Mouse (Mus musculus) intestine, embryonic 15.5 days (tissue): ENCODE measurements around the gene Anapc16. TPM values are rescaled to one million over a fixed set of nuclear protein-coding genes. Genes with fewer than 3 reads are reported as not detected.
A peak's percentile ranks its signal among the peaks of the same experiment; 100 is the strongest.
"Not testable (repeated sequence)": the region's sequence is repeated elsewhere in the genome, so short reads cannot be mapped to it uniquely, and the experiment has no call there.

Experiments used
- ATAC-seq: fragments of 200-750 bp; cut with Nextera tagmentation; 2 replicates; pipeline ENCODE4 v1.8.0; 2017; ENCODE audit warnings: moderate TSS enrichment, moderate library complexity
- H3K27ac ChIP-seq: fragments of 300-500 bp; sonication (generic); 2 replicates; pipeline ENCODE4 v1.5.1; 2015; ENCODE audit warnings: mild to moderate bottlenecking, inconsistent platforms
- H3K27me3 ChIP-seq: fragments of 300-500 bp; sonication (generic); replicated peaks from 2 replicates; pipeline ENCODE4 v1.6.1; 2015; ENCODE audit warnings: inconsistent platforms
- H3K36me3 ChIP-seq: fragments of 300-500 bp; sonication (generic); 2 replicates; pipeline ENCODE4 v1.6.1; 2015; ENCODE audit warnings: inconsistent platforms
- H3K4me1 ChIP-seq: fragments of 300-500 bp; sonication (generic); replicated peaks from 2 replicates; pipeline ENCODE4 v1.6.1; 2015; ENCODE audit warnings: inconsistent platforms
- H3K4me2 ChIP-seq: fragments of 300-500 bp; sonication (generic); replicated peaks from 2 replicates; pipeline ENCODE4 v1.6.1; 2015; ENCODE audit warnings: mild to moderate bottlenecking, inconsistent platforms
- H3K4me3 ChIP-seq: fragments of 300-500 bp; sonication (generic); replicated peaks from 2 replicates; pipeline ENCODE4 v1.5.1; 2015; ENCODE audit warnings: inconsistent platforms
- H3K9ac ChIP-seq: fragments of 300-500 bp; sonication (generic); 2 replicates; pipeline ENCODE4 v1.6.1; 2015; ENCODE audit warnings: inconsistent platforms
- H3K9me3 ChIP-seq: fragments of 300-500 bp; sonication (generic); 2 replicates; pipeline ENCODE4 v1.6.1; 2016; ENCODE audit warnings: inconsistent platforms
- WGBS: fragments of 180-500 bp; shearing (Covaris S2); methylation state at CpG from one replicate; pipeline ENCODE4 v1.1.7; 2015; 5-methylcytosine and 5-hydroxymethylcytosine counted together
- polyA plus RNA-seq: library from polyadenylated mRNA; unstranded; fragments of >200 nt; fragmentation: Nextera tagmentation; extraction: Ambion mirVana; gene quantifications from 2 replicates; pipeline ENCODE4 v1.2.1, GENCODE M21; 2015

Anapc16 gene
- polyA plus RNA-seq, 1 experiment from 2014 or later, result 101 TPM

DNA sequence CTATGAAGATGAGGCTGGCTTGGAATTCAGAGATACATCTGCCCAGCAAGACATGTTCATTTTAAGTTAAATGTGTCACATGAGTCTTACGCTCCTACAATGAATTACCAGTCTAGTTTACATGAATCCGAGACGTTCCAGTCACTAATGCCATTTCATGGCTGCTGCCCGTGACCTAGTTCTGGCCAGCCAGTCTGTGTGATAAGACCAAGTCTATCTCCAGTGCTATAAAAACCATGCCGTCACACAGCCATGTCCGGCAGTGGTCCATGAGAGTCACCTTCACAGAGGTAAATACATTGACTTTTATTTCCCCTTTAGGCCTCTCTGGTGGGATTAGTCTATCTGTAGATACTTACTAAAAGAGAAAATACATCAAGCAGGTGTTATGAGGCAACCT lies 7.0 kb downstream of the Anapc16 start:
- peaks cover 7% of the 10 kb centered on the region; the same call in 1 of the 2 replicates for H3K36me3 ChIP-seq
- ATAC-seq, result no peak
- WGBS, result 91% methylated on average over 6 of the region's 6 CpGs

DNA sequence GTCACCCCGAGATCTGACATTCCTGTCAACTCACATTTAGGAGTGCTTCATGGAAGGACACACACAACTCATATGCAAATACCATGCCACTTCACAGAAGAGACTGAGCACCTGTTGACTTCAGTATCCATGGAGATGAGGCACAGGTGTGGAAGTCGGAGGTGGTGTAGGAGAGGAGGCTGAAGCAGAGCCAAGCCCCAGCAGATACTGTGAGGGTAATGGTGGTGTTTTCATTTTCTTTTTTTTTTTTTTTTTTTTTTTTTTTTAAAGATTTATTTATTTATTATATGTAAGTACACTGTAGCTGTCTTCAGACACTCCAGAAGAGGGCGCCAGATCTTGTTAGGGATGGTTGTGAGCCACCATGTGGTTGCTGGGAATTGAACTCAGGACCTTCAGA lies 9.1 kb downstream of the Anapc16 start:
- peaks cover 16% of the 10 kb centered on the region for H3K36me3 ChIP-seq
- not testable (repeated sequence) for ATAC-seq, H3K4me1 ChIP-seq, H3K9me3 ChIP-seq, H3K4me3 ChIP-seq, H3K4me2 ChIP-seq, H3K27me3 ChIP-seq, H3K9ac ChIP-seq, H3K27ac ChIP-seq
- 95% methylated on average over 2 of the region's 3 CpGs for WGBS

More for the DNA sequence above, 7.0 kb downstream of the Anapc16 start:
- H3K27ac ChIP-seq, result no peak overlapping the region
- H3K9me3 ChIP-seq, result no peaks in the 10 kb centered on the region
- no peaks in the 10 kb centered on the region for H3K27me3 ChIP-seq
- H3K4me3 ChIP-seq, result no peak overlapping the region
- no peaks in the 10 kb centered on the region; the same call in 1 of the 2 replicates for H3K4me1 ChIP-seq
- no peak overlapping the region for H3K4me2 ChIP-seq
- no peak overlapping the region for H3K9ac ChIP-seq

DNA sequence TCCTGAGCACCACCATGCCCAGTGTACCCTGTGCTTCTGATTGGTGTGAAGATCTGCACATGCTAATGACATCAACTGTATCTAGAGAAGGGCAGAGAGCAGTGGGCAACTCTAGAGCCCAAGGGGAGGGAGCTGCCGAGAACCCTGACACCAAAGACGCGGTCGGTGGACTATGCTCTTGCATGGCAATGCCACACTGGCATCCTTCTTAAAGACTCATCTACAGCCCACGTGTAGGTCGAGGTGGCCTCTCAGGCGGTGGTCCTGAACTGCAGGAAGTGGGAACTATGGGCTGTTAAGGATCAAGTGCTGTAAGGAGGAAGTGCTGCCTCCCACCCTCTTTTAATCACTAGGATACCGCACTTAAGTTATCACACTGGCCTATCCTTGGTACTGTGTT lies 10.9 kb downstream of the Anapc16 start:
- Histone ChIP-seq H3K9ac (no peak overlapping the region), H3K9me3 (no peaks in the 10 kb centered on the region), H3K4me3 (no peak overlapping the region), H3K27ac (no peak overlapping the region), H3K4me1 (no peaks in the 10 kb centered on the region), H3K4me2 (no peak overlapping the region), H3K27me3 (no peaks in the 10 kb centered on the region), H3K36me3 (peaks cover 30% of the 10 kb centered on the region)
- 79% methylated on average over 8 of the region's 8 CpGs for WGBS
- no peak for ATAC-seq

DNA sequence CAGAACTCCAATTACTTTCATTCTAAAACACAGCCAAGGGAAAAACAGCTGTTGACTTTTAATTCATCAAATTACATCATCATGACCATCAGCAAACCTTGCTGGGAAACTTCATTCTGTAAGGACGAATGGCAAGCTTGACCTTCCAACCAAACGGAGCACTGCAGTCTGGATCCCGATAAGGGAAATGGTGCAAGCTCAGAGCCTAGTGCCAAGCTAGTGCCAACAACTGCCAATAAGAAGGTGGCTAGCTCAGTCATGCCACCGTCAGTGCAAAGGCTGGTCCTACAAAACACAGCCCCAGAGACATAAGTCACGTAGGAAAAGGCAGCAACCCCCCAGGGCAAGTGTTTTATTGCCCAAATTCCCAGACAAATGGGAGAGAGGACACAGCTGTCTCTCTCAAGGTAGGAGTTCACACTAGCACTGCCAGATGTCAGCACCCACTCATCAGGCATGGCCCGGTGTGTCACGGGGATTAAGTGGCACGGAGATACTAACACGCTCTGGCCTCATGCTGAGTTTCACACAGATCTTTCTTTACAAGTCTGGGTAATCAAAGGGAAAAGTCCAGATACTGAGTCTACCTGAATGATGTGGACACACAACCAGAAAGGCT lies 11.6 kb downstream of the Anapc16 start:
- no peak overlapping the region for H3K4me2 ChIP-seq
- 74% methylated on average over 9 of the region's 9 CpGs for WGBS
- H3K4me3 ChIP-seq, result no peak overlapping the region
- no peaks in the 10 kb centered on the region for H3K27me3 ChIP-seq
- no peaks in the 10 kb centered on the region for H3K9me3 ChIP-seq
- no peaks in the 10 kb centered on the region for H3K4me1 ChIP-seq
- H3K27ac ChIP-seq, result no peak overlapping the region
- H3K9ac ChIP-seq, result no peak overlapping the region
- peaks cover 31% of the 10 kb centered on the region for H3K36me3 ChIP-seq
- no peak for ATAC-seq

DNA sequence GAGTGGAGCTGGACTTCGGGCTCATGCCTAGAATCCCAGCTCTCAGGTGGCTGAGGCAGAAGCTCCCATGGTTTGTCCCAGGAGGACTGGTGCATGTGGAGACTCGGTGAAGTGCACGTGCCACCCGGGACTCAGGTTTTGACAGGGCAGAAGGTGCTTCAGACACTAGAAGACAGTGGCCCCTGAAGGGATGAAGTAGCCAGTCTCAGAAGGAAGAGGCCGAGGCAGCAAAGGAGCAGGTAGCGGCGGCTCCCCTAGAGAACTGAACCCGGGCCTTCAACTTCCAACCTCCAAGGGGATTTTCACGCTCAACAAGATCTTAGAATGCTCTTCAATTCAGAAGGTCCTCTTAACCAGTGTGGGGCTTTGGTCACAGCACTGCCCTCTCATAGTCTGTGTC lies 12.5 kb downstream of the Anapc16 start:
- H3K27ac ChIP-seq, result no peak overlapping the region
- peaks cover 24% of the 10 kb centered on the region for H3K36me3 ChIP-seq
- H3K4me2 ChIP-seq, result no peak overlapping the region
- WGBS, result 96% methylated on average over 9 of the region's 9 CpGs
- H3K4me3 ChIP-seq, result no peak overlapping the region
- H3K9ac ChIP-seq, result no peak overlapping the region
- no peaks in the 10 kb centered on the region for H3K4me1 ChIP-seq
- no peak for ATAC-seq
- H3K9me3 ChIP-seq, result no peaks in the 10 kb centered on the region
- no peaks in the 10 kb centered on the region for H3K27me3 ChIP-seq

DNA sequence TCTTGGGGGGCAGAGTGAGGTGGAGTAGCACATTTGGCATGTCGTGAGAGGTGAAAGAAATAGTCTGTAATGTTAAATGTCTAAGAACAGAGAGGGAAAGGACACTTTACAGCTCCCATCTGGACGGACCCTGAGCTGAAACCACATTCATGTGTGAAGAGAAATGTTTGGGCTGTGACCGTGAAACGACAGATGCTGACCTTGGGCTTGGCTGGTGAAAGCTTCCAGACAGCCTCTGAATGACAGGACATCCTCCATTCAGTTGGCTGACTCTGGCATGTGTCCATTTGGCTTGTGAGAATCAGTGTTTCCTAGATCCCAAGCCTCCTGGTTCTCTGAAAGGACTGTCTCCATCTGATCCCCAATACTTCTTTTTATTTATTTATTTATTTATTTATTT lies 14.9 kb downstream of the Anapc16 start:
- H3K27ac ChIP-seq, result no peak overlapping the region
- H3K9ac ChIP-seq, result no peak overlapping the region
- no peaks in the 10 kb centered on the region for H3K27me3 ChIP-seq
- H3K9me3 ChIP-seq, result no peaks in the 10 kb centered on the region
- no peaks in the 10 kb centered on the region for H3K4me1 ChIP-seq
- no peak overlapping the region for H3K4me3 ChIP-seq
- no peak for ATAC-seq
- H3K4me2 ChIP-seq, result no peak overlapping the region
- peaks cover 28% of the 10 kb centered on the region for H3K36me3 ChIP-seq
- WGBS, result 77% methylated on average over 4 of the region's 4 CpGs

DNA sequence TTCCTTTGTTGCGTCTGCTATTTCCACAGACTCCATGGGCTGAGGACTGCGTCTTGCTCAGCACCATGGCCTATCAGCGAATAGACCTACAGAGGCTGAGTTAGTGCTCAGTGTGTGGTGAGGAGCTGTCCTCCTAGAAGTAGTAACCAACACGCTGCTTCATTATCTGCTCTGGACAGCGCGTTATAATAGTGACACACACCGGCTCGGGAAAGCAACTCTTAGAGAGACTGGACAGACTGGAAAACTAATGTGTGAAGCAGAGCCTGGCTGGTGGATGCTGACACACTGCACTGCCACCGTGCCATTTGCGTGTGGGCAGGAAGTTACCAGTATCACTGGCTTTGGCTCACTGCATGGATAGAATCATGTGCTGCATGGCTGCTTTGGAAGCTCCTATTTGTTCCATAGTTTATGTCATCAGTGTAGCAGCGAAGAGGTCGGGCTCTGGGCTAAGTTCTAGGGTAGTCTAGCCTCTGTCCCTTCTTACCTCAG lies 20.5 kb downstream of the Anapc16 start:
- WGBS, result 86% methylated on average over 12 of the region's 12 CpGs
- H3K4me3 ChIP-seq, result no peak overlapping the region

DNA sequence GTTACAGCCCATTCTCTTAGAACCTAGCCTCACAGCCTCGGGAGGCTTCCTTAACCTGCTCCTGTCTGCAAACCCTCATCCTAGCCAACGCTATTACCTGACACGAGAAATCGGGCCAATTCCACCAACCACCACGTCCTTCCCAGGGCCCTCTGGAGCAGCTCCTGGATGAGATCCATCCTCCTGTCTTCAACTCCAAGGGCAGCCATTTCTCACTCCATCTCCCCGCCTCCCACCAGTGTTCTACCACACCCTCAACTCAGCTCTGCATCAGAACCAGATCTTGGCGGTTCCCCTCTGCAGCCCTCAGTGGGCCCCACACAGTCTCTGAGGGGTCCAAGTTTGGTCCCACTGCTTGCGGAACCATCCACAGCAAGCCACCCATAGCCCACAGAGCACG lies 21.1 kb downstream of the Anapc16 start:
- no peak overlapping the region for H3K9ac ChIP-seq
- no peak overlapping the region for H3K4me2 ChIP-seq
- 73% methylated on average over 9 of the region's 9 CpGs for WGBS
- peaks cover 3% of the 10 kb centered on the region; the same call in 1 of the 2 replicates for H3K36me3 ChIP-seq
- no peak for ATAC-seq
- peaks cover 23% of the 10 kb centered on the region for H3K4me1 ChIP-seq
- no peaks in the 10 kb centered on the region for H3K27me3 ChIP-seq
- no peak overlapping the region for H3K4me3 ChIP-seq
- no peaks in the 10 kb centered on the region for H3K9me3 ChIP-seq
- no peak overlapping the region for H3K27ac ChIP-seq

More for the DNA sequence above, 20.5 kb downstream of the Anapc16 start:
- no peak overlapping the region for H3K27ac ChIP-seq
- no peak for ATAC-seq
- H3K27me3 ChIP-seq, result no peaks in the 10 kb centered on the region
- no peaks in the 10 kb centered on the region for H3K9me3 ChIP-seq
- H3K9ac ChIP-seq, result no peak overlapping the region
- H3K4me1 ChIP-seq, result peaks cover 23% of the 10 kb centered on the region
- H3K4me2 ChIP-seq, result no peak overlapping the region
- H3K36me3 ChIP-seq, result peaks cover 8% of the 10 kb centered on the region

DNA sequence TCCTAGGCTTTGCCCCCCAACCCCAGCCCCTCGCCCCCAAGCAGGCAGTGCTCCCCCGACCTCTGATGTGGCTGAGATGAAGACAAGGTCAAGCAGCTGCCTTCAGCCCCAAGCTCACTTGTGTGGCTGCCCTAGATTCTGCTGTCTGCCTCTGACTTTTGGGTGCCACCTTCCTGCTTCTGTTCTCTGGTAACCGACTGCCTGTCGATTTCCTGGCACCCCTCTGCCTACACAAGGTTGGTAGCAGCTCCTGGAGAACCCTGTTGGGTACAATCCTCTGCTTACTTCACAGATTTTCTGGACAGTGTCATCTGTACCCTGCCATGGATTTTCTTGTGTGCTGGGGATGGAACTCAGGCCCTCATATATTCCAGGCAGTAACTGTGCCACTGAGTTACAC lies 21.6 kb downstream of the Anapc16 start:
- no peak for ATAC-seq
- H3K27me3 ChIP-seq, result no peaks in the 10 kb centered on the region
- H3K9me3 ChIP-seq, result no peaks in the 10 kb centered on the region
- peaks cover 23% of the 10 kb centered on the region for H3K4me1 ChIP-seq
- H3K9ac ChIP-seq, result no peak overlapping the region
- H3K36me3 ChIP-seq, result peaks cover 3% of the 10 kb centered on the region; the same call in 1 of the 2 replicates
- no peak overlapping the region for H3K4me3 ChIP-seq
- no peak overlapping the region for H3K27ac ChIP-seq
- WGBS, result 79% methylated on average over 4 of the region's 4 CpGs
- H3K4me2 ChIP-seq, result no peak overlapping the region

DNA sequence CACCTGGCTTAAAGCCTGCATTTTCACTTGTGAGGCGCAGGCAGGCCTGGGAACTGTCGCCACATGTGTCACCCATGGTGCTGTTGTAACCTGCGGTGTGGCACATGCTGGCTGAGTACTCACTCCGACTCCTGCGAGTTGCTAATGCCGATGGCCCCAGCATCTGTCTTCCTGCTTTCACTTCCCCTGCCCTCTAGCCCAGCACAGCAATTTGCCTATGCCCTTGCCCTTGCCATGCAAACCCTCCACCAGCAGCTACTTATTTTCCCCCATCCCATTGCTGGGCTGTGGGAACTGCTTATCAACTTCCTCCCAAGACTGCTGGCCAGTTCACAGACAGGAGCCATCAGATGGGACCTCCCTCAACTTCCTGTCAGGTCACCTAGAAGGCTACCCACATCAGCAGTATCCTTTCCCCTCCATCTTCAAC lies 22.1 kb downstream of the Anapc16 start:
- Histone ChIP-seq H3K27me3 (no peaks in the 10 kb centered on the region), H3K36me3 (peaks cover 3% of the 10 kb centered on the region; the same call in 1 of the 2 replicates), H3K4me3 (no peak overlapping the region), H3K9ac (no peak overlapping the region), H3K4me2 (no peak overlapping the region), H3K4me1 (peaks cover 23% of the 10 kb centered on the region), H3K27ac (no peak overlapping the region), H3K9me3 (no peaks in the 10 kb centered on the region)
- 89% methylated on average over 6 of the region's 6 CpGs for WGBS
- ATAC-seq, result no peak

DNA sequence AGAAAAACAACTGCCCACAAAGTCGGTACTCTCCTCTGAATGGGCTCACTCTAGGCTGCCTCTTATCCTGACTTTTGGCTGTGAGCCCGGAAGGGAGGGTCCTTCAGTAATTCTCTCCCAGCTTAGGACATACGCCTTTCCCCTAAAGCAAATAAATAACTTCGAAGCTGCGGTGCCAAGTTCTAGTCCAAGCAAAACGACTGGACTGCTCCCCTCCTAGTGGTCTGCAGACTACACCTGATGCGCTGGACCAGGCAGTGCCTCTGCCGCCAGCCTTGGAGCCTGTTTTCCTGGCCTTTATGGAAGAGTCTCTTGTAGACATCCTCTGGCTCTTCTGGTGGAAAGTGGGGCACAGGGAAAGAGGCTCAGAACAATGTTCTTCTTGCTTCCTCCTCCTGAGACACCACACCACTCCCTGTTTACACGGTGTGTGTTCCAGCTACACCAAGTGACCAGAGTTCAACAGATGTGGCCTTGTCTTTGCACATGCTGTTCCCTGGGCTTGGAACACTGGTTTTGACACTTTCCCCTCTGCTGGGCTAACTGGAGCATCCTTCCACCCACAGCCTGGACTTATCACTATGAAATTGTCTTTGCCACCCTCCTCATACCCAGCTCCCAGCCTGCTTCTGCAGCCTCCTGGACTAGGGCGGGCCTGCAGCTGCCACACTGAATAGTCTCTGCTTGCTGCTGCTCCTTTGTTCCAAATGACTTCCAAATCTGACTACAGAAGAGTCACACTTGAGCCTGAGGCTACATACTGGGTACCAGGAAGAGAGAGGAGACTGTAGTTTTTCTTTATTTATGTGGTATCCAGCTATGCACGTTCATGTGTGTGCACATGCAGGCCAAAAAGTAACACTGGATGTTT lies 23.8 kb downstream of the Anapc16 start:
- no peaks in the 10 kb centered on the region for H3K9me3 ChIP-seq
- peak; percentile 86 for ATAC-seq
- H3K4me2 ChIP-seq, result peak overlapping the region; percentile 25; the same call in 1 of the 2 replicates
- H3K27me3 ChIP-seq, result no peaks in the 10 kb centered on the region
- peaks cover 2% of the 10 kb centered on the region; the same call in 1 of the 2 replicates for H3K36me3 ChIP-seq
- H3K4me3 ChIP-seq, result no peak overlapping the region
- 24% methylated on average over 11 of the region's 11 CpGs for WGBS
- H3K9ac ChIP-seq, result no peak overlapping the region
- peaks cover 30% of the 10 kb centered on the region for H3K4me1 ChIP-seq
- H3K27ac ChIP-seq, result peak overlapping the region; percentile 74

DNA sequence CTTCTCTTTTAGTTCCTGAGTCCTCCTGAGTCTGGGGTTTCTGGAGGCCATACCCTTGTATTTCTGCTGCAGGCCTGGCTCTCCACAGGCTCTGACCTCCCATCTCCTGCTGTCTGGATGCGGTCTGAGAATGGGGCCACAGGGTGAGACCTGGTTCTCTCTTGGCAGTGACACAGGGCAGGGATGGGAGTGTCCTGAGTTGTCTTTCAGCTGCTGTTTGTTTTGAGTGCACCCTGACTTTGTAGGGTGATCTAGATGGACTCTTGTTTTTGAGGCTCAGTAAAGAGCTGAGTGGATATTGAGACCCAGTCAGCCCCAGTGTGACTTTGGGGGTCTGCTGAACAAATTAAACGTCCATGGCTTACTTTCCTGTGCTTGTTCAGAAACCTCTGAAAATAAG lies 24.5 kb downstream of the Anapc16 start:
- Histone ChIP-seq H3K4me3 (no peak overlapping the region), H3K4me1 (peaks cover 36% of the 10 kb centered on the region), H3K4me2 (peak overlapping the region; percentile 25; the same call in 1 of the 2 replicates), H3K27ac (peak overlapping the region; percentile 74), H3K9ac (0 out of 2 replicates have a peak overlapping the region, but pooled peaks have one; percentile 5), H3K9me3 (no peaks in the 10 kb centered on the region), H3K36me3 (no peaks in the 10 kb centered on the region), H3K27me3 (no peaks in the 10 kb centered on the region)
- ATAC-seq, result no peak
- WGBS, result 65% methylated on average over 2 of the region's 2 CpGs
